Mouse (Mus musculus) ES-E14 (cell line): ENCODE data around the gene Sh2b1.

Experiments used
- CHD2 ChIP-seq: IDR thresholded peaks from 2 replicates; pipeline ENCODE4 v1.6.1; 2014; ENCODE audit warnings: mild to moderate bottlenecking, low read depth, low read length, inconsistent platforms
- MAFK ChIP-seq: IDR thresholded peaks from 2 replicates; pipeline ENCODE4 v1.6.1; 2014; ENCODE audit warnings: mild to moderate bottlenecking, low read depth, low read length, inconsistent platforms; ENCODE audit not compliant: insufficient read depth
- ZC3H11A ChIP-seq: IDR thresholded peaks from 2 replicates; pipeline ENCODE4 v1.6.1; 2012; ENCODE audit warnings: low read depth, mild to moderate bottlenecking, inconsistent platforms, low read length, borderline replicate concordance
- ZNF384 ChIP-seq: IDR thresholded peaks from 2 replicates; pipeline ENCODE4 v1.6.1; 2012; ENCODE audit warnings: low read depth, low read length, inconsistent platforms

DNA sequence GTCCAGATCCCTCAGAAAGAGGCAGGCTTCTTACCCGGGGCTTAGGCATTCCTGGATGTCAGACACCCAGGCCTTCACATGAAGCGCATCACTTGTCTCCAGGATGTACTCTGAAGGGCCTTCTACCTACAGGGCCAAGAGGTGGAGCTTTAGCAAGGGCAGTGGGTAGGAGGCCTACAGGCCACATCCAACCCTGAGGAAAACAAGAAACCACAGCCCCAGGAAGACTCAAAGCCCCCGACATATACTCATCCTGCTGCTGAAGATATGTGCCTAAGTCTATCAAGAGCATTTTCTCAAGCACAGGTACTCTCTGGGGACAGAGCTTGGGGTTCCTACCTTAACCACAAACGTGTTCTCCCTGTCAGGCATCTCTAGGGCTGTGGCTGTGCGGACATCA, 3.9 kb downstream of the Sh2b1 start:
- TF ChIP-seq ZNF384 (no peak), ZC3H11A (no peak), CHD2 (no peak), MAFK (no peak)
